Mouse (Mus musculus) heart, adult 8-10 months (tissue): Measurements from ENCODE around the gene Epha10. TPM values are rescaled to one million over a fixed set of nuclear protein-coding genes. Genes with fewer than 3 reads are reported as not detected.
A peak's percentile ranks its signal among the peaks of the same experiment; 100 is the strongest.

Experiments used
- DNase-seq: peaks from one replicate; pipeline ENCODE4 v3.0.0; 2022; ENCODE audit warnings: low spot score
- total RNA-seq, 4 experiments: library from RNA; stranded (reverse); gene quantifications; 2 replicates each; pipeline ENCODE4 v1.2.4; 2022

The Epha10 gene
- total RNA-seq, result not detected

- no peak for DNase-seq
Measured at GRCm38 (mm10) chr4:124880599-124880998, at the start of gene Epha10. Epha10 (plus strand) TSS chr4:124880899.

DNA sequence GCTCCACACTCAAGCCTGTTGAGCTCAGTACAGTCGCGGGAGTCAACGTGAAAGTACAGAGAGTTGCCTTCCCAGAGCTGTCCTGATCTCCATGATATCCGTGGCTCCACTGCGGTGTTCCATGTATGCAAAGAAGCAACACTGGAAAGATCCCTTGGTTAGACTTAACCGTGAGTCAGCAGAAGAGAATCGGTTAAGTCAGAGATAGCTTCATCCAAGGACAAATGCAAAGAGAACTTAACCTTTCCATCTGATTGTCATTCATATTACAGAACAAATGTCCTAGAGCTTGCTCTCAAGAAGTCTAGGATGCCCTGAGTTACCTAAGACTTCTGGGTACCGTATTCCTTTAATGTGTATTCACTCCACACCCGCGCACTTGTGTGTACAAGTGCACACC is 47.9 kb upstream of the Epha10 start:
- DNase-seq, result no peak

- DNase-seq, result no peak
Measured at GRCm38 (mm10) chr4:124838035-124838700, 42.5 kb upstream of the Epha10 start.

DNA sequence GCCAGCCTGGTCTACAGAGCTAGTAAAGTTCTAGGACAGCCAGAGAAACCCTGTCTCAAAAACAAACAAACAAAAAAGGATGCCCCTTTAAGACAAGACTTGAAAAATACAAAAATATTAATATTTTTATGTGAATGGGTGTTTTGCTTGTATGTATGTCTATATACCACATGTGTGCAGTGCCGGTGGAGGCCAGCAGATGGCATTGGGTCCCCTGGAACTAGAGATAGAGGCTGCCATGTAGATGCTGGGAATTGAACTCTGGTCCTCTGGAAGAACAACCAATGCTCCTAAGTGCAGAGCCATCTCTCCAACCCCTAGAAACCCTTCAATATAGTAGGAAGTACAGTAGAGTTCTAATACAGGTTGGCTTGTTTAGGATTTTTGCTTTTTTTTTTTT is 39.7 kb upstream of the Epha10 start:
- DNase-seq, result no peak

- no peak for DNase-seq
Measured at GRCm38 (mm10) chr4:124843493-124843892, 37.2 kb upstream of the Epha10 start.

- DNase-seq, result peak; percentile 74
Measured at GRCm38 (mm10) chr4:124847573-124847972, 33.1 kb upstream of the Epha10 start.

GRCm38 (mm10) chr4:124849631-124850260 is 31.0 kb upstream of the Epha10 start:
- DNase-seq, result peak; percentile 37

- peak; percentile 92 for DNase-seq
Measured at GRCm38 (mm10) chr4:124850261-124850913, 30.3 kb upstream of the Epha10 start, which contains the start of gene Yrdc. Yrdc (plus strand) TSS chr4:124850679.

DNA sequence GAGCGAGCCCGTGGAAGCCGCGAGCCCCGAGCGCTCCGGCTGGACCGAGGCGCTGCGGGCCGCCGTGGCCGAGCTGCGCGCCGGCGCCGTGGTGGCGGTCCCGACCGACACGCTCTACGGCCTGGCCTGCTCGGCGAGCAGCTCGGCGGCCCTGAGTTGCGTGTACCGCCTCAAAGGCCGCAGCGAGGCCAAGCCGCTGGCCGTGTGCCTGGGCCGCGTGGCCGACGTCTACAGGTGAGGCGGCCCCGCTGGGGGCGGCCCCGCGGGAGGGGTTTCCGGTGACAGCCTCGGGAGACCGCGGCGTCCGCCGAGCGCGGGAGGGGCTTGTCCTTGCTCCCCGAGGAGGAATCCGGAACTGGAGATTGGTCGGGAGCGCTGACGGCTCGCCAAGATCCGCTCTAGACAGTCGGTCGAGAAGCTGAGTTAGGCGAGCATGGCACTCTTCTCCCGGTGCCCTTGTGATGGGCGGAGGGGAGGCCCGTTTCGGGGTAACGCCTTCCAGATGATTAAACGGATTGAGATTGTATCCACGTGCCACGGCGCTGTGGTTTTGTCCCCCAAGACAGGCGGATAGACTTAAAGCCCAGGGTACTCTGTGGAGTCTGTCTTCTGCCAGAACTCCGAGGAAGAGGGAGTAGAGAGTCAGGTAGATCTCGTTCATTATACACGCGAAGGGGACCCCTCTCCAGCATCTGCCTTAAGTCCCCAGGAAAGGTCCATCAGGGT is 29.6 kb upstream of the Epha10 start, which contains the start of gene 1110065P20Rik:
Gene 1110065P20Rik (minus strand): TSS at position 264 of the 726 bp plus-strand sequence.
- DNase-seq, result peak; percentile 67

- no peak for DNase-seq
Measured at GRCm38 (mm10) chr4:124856294-124856693, 24.4 kb upstream of the Epha10 start.

DNA sequence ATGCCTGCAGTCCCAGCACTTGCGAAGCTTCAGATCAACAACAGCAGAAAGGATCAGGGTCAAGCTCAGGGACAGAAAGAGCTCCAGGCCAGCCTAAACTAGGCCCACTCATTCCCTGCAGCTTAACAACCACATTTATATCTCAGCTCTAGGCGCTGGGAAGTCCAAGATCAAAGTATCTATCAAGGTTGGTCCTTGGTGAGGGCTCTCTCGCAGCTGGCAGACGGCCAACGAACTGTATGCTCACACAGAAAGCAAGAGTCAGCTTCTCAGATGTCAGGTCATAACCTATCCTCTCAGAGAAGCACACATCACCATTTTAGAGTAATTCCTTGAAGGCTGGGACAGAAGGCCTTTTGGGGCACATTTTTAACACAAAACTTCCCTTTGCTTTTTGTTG is 22.3 kb upstream of the Epha10 start:
- no peak for DNase-seq

GRCm38 (mm10) chr4:124860446-124860845 is 20.3 kb upstream of the Epha10 start:
- DNase-seq, result peak; percentile 28

- DNase-seq, result no peak
Measured at GRCm38 (mm10) chr4:124861283-124862188, 19.2 kb upstream of the Epha10 start, which contains the start of gene Maneal. Maneal (minus strand) TSS chr4:124862171.

- DNase-seq, result no peak
Measured at GRCm38 (mm10) chr4:124872719-124873118, 8.0 kb upstream of the Epha10 start.

GRCm38 (mm10) chr4:124881341-124881908 is 726 bp downstream of the Epha10 start:
- no peak for DNase-seq

DNA sequence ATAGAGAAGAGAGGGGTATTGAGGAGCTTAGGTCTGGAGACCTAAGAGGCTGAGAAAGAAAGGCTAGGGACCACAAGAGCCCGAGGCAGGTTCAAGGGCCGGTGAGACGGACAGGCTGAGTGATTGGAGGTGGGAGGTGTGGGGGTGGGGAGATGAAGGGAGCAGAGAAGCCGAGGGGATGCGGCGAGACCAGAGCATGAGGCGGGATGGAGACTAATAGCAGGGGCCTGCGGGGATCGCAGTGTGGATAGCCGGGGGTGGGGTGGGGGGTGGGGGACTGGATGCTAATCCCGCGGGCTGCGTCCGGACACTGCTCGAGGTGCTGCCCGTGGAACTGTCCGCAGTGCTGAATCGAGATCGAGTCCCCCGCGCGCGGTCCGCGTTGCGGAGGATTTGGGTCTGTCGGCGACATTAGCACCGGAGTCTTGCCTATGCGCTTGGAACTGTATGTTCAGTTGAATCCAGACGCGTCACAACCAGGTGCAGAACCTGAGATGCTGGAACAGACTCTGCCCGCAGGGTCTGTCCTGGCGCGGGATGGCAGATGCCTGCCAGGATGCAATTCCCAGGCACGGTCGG is 1.5 kb downstream of the Epha10 start:
- no peak for DNase-seq

DNA sequence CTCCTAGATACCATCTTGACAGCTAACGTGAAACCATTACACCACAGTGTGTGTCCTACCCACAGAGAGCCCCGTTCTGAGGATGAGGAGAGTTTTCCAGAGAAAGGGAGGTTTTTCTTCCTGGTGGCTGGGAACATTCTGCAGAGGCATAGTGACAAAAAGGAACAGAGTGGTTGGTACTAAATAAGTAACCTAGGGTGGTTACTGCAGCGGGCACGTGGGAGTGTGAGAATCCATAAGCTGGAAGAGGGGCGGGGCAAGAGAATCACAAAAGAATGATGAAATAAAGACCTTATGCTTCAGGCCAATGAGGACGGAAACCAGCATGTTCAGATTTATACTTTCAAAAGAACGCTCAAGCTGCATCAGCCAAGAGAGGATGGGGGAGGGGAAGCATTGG is 8.0 kb downstream of the Epha10 start:
- no peak for DNase-seq

DNA sequence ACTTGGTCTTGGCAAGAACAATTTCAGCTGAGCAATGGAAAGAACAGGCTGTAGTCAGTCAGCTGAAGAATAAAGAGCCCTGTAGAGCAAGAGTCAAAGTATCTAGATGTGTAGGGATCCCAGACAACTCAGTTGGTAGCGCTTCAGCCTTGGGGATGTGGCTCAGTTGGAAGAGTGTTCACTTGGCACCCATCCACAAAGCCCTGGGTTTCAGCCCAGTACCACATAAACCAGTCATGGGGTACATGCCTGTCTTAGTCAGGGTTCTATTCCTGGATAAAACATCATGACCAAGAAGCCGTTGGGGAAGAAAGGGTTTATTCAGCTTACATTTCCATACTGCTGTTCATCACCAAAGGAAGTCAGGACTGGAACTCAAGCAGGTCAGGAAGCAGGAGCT is 9.2 kb downstream of the Epha10 start:
- no peak for DNase-seq

DNA sequence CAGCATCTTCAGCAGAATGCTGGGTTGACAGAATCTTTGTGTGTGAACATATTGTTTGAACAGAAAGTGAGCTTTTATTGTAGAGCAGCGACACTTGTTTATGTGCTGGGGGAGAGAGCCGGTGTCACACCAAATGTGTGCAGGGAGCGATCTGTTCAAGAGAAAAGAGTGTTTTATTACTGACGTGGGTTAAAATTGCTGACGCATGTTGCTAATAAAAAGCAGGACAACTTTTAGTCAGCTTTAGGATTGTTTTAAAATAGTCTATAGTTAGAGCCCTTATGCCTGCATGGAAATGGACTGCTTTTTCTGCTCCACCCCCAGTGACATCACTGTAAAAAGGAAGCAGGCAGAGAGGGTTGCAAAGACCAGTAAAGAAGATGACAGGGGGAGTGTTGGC is 10.1 kb downstream of the Epha10 start:
- no peak for DNase-seq

GRCm38 (mm10) chr4:124893769-124894168 is 13.1 kb downstream of the Epha10 start:
- DNase-seq, result no peak
